Mouse (Mus musculus): ENCODE data around the gene Chp2.
A peak's percentile ranks its signal among the peaks of the same experiment; 100 is the strongest.

Gene Chp2

GRCm38 (mm10) chr7:122219315-122219801 is at the start of gene Chp2:
Gene Chp2 (plus strand): TSS chr7:122219496.
- no peak for DNase-seq

GRCm38 (mm10) chr7:122170705-122171104 is 48.6 kb upstream of the Chp2 start:
- DNase-seq, result no peak

GRCm38 (mm10) chr7:122171613-122172012 is 47.7 kb upstream of the Chp2 start:
- no peak for DNase-seq

- no peak for DNase-seq
These were observed 38.6 kb upstream of the Chp2 start for GRCm38 (mm10) chr7:122180720-122181119.

GRCm38 (mm10) chr7:122184569-122184968 is 34.7 kb upstream of the Chp2 start:
- no peak for DNase-seq

GRCm38 (mm10) chr7:122186043-122186442 is 33.3 kb upstream of the Chp2 start, which contains the start of gene Ern2:
Gene Ern2 (minus strand): TSS chr7:122186207.
- no peak for DNase-seq

- no peak for DNase-seq
These were observed 29.8 kb upstream of the Chp2 start for GRCm38 (mm10) chr7:122189484-122189883.

- no peak for DNase-seq
These were observed 28.2 kb upstream of the Chp2 start for GRCm38 (mm10) chr7:122191097-122191496.

GRCm38 (mm10) chr7:122193919-122194318 is 25.4 kb upstream of the Chp2 start:
- no peak for DNase-seq

GRCm38 (mm10) chr7:122196771-122197170 is 22.5 kb upstream of the Chp2 start:
- DNase-seq, result no peak

GRCm38 (mm10) chr7:122197306-122197705 is 22.0 kb upstream of the Chp2 start:
- DNase-seq, result no peak

GRCm38 (mm10) chr7:122199296-122199695 is 20.0 kb upstream of the Chp2 start:
- no peak for DNase-seq

- DNase-seq, result no peak
These were observed 15.4 kb upstream of the Chp2 start for GRCm38 (mm10) chr7:122203936-122204335.

GRCm38 (mm10) chr7:122206121-122206520 is 13.2 kb upstream of the Chp2 start:
- no peak for DNase-seq

GRCm38 (mm10) chr7:122208276-122209021 is 10.8 kb upstream of the Chp2 start:
- DNase-seq, result no peak

- no peak for DNase-seq
These were observed 6.9 kb downstream of the Chp2 start for GRCm38 (mm10) chr7:122226020-122226742.

GRCm38 (mm10) chr7:122226744-122227143 is 7.4 kb downstream of the Chp2 start:
- no peak for DNase-seq

GRCm38 (mm10) chr7:122229306-122229705 is 10.0 kb downstream of the Chp2 start:
- no peak for DNase-seq

GRCm38 (mm10) chr7:122229916-122230315 is 10.6 kb downstream of the Chp2 start:
- DNase-seq, result no peak

GRCm38 (mm10) chr7:122230866-122231265 is 11.6 kb downstream of the Chp2 start:
- DNase-seq, result no peak

- DNase-seq, result no peak
These were observed 19.6 kb downstream of the Chp2 start for GRCm38 (mm10) chr7:122238939-122239338.

- no peak for DNase-seq
These were observed 21.3 kb downstream of the Chp2 start for GRCm38 (mm10) chr7:122240413-122241119.

GRCm38 (mm10) chr7:122242260-122242659 is 23.0 kb downstream of the Chp2 start:
- peak; percentile 22 for DNase-seq
